Mouse (Mus musculus) G1E (cell line): Measurements from ENCODE around the gene Emc1. TPM values are rescaled to one million over a fixed set of nuclear protein-coding genes. Genes with fewer than 3 reads are reported as not detected.
A peak's percentile ranks its signal among the peaks of the same experiment; 100 is the strongest.

ENCODE experiments used
- ATAC-seq: 2 replicates; pipeline ENCODE4 v1.8.0; 2016; ENCODE audit warnings: mild to moderate bottlenecking; ENCODE audit not compliant: insufficient number of reproducible peaks, poor library complexity, low FRiP score, severe bottlenecking; ENCODE audit errors: extremely low read depth
- DNase-seq: peaks from one replicate; pipeline ENCODE4 v3.0.0; 2012; ENCODE audit warnings: low spot score
- H3K27me3 ChIP-seq: 2 replicates; pipeline ENCODE4 v1.6.1; 2012; ENCODE audit warnings: mild to moderate bottlenecking, low read length, inconsistent platforms; ENCODE audit not compliant: insufficient read depth
- H3K36me3 ChIP-seq: replicated peaks from 2 replicates; pipeline ENCODE3; 2012; ENCODE audit warnings: mild to moderate bottlenecking, inconsistent platforms
- H3K4me1 ChIP-seq: 2 replicates; pipeline ENCODE4 v1.6.1; 2012; ENCODE audit warnings: low read depth, low read length, inconsistent platforms, mixed read lengths; ENCODE audit not compliant: insufficient read depth
- H3K4me3 ChIP-seq: 2 replicates; pipeline ENCODE4 v1.5.1; 2012; ENCODE audit warnings: low read depth, mild to moderate bottlenecking, inconsistent platforms, low read length, moderate library complexity, mixed read lengths
- H3K9me3 ChIP-seq: replicated peaks from 2 replicates; pipeline ENCODE4 v1.6.1; 2012; ENCODE audit warnings: inconsistent platforms
- CTCF ChIP-seq: IDR thresholded peaks from 2 replicates; pipeline ENCODE4 v1.5.1; 2012; ENCODE audit warnings: low read depth, low read length, inconsistent platforms, mixed read lengths
- GATA1 ChIP-seq: IDR thresholded peaks from 2 replicates; pipeline ENCODE4 v1.6.1; 2012; ENCODE audit warnings: borderline replicate concordance, low read length, inconsistent platforms, mixed read lengths
- GATA2 ChIP-seq: IDR thresholded peaks from 2 replicates; pipeline ENCODE4 v1.6.1; 2012; ENCODE audit warnings: low read depth, low read length, inconsistent platforms, borderline replicate concordance
- POLR2AphosphoS5 ChIP-seq: IDR thresholded peaks from 2 replicates; pipeline ENCODE4 v1.6.1; 2012; ENCODE audit warnings: low read depth, low read length, inconsistent platforms; ENCODE audit not compliant: insufficient replicate concordance
- TAL1 ChIP-seq: conservative IDR thresholded peaks from 2 replicates; pipeline ENCODE4 v1.6.1; 2012; ENCODE audit warnings: low read depth, low read length, inconsistent platforms, mixed read lengths
- polyA plus RNA-seq: library from polyadenylated mRNA; stranded (reverse); fragments of >175 nt; gene quantifications from 2 replicates; pipeline ENCODE4 v1.2.3, GENCODE M21; 2012
- total RNA-seq, 2 experiments: library from RNA; stranded (forward) in 1 of 2; stranded (reverse) in 1 of 2; fragments of 200-1000 nt in 1 of 2; fragments of >200 nt in 1 of 2; fragmentation: Nextera tagmentation in 1 of 2; gene quantifications; 2 replicates each; pipeline ENCODE4 v1.2.3; 2014 to 2017

The Emc1 gene
- total and polyA plus RNA-seq, 3 experiments, result 9.4 to 26.9 (median 20.3) TPM

DNA sequence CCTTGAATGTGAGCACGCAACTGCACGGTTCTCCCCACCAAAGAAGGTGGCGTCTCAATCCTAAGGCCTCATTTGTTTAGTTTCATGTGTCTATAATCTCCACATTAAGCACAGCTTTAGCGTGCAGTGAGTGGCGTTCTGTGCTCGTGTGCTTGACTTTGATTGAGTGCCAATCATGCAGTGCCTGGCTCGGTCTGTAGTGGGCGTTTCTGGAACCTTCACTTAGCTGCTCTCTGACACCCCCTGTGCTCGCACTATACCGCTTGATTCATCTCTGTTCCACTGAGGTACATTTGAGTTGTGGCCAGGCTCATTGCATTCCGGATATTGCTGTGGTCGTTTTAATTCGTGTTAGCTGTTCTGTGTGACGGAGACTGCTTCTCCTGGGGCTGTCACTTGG is 50.8 kb downstream of the Emc1 start:
- Histone ChIP-seq H3K9me3 (no peaks in the 10 kb centered on the region), H3K36me3 (peaks cover 98% of the 10 kb centered on the region), H3K4me3 (no peak overlapping the region), H3K27me3 (no peaks in the 10 kb centered on the region), H3K4me1 (no peaks in the 10 kb centered on the region)
- DNase-seq (no peak), ATAC-seq (no peak)
- TF ChIP-seq POLR2AphosphoS5 (no peak), GATA2 (no peak), GATA1 (no peak), CTCF (no peak), TAL1 (no peak)

DNA sequence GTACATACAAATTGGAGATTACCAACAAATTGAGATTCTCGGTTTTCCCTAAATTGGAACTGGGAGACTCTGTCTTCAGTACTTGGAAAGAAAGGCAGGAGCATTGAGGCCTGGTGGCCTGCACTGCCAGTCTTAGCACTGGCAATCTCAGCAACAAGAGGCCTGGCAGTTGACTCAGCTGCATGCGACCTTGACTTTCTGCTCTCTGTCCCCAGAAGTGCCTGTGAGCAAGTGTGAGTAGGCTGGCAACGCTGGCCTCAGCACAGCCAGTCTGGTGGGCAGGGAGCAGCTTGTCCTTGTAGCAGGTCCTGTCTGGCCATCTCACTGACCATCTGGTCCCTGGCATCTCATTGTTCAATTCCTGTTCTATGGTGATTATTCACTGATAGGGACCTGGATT is 59.0 kb downstream of the Emc1 start:
- Histone ChIP-seq H3K27me3 (no peaks in the 10 kb centered on the region; the same call in 1 of the 2 replicates), H3K4me3 (no peak overlapping the region), H3K9me3 (no peaks in the 10 kb centered on the region), H3K36me3 (peaks cover 99% of the 10 kb centered on the region), H3K4me1 (no peaks in the 10 kb centered on the region)
- no peak for TF ChIP-seq POLR2AphosphoS5
- TF ChIP-seq TAL1, result no peak
- no peak for TF ChIP-seq GATA1
- ATAC-seq (no peak), DNase-seq (no peak)

DNA sequence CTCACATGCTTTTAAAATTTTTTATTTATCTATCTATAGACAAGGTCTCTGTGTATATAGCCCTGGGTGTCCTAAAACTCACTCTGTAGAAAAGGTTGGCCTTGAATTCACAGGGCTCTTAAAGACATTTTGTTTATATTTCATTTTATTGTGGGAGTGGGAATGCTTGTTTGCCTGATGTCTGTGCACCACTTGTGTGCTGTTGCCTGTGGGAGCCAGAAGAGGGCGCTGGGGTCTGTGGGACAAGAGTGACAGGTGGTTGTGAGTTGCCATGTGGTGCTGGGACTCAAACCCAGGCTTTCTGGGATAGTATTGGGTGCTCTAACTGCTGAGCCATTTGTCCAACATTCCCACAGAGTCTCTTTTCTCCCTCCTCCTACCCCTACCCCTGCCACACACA is 65.5 kb downstream of the Emc1 start:
- H3K4me3 ChIP-seq, result no peak overlapping the region
- DNase-seq, result no peak
- H3K36me3 ChIP-seq, result peaks cover 100% of the 10 kb centered on the region
- TF ChIP-seq CTCF (0 out of 2 replicates have a peak, but pooled peaks have one; percentile 16), GATA2 (no peak), TAL1 (no peak)
- no peaks in the 10 kb centered on the region for H3K9me3 ChIP-seq
- no peaks in the 10 kb centered on the region; the same call in 1 of the 2 replicates for H3K27me3 ChIP-seq
- H3K4me1 ChIP-seq, result no peaks in the 10 kb centered on the region
- ATAC-seq, result no peak

DNA sequence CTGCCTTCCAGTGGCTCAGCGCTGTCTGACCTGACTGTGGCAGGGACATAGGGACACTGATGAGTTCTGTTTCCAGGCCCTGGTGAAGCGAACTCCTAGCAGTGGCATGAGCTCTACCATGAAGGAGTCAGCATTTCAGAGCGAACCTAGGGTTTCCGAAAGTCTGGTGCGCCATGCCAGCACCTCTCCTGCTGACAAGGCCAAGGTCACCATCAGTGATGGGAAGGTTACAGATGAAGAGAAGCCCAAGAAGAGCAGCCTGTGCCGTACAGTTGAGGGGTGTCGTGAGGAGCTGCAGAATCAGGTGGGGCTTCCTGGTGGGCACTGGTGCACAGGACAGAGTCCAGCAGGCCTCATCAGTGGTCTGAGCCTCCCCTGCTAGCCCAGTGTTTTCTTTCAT is 69.2 kb downstream of the Emc1 start:
- Histone ChIP-seq H3K4me3 (no peak overlapping the region), H3K36me3 (peaks cover 100% of the 10 kb centered on the region), H3K4me1 (no peaks in the 10 kb centered on the region), H3K9me3 (no peaks in the 10 kb centered on the region), H3K27me3 (no peaks in the 10 kb centered on the region)
- no peak for DNase-seq
- no peak for ATAC-seq
- TF ChIP-seq GATA2 (no peak), POLR2AphosphoS5 (no peak), CTCF (no peak), TAL1 (no peak), GATA1 (no peak)

DNA sequence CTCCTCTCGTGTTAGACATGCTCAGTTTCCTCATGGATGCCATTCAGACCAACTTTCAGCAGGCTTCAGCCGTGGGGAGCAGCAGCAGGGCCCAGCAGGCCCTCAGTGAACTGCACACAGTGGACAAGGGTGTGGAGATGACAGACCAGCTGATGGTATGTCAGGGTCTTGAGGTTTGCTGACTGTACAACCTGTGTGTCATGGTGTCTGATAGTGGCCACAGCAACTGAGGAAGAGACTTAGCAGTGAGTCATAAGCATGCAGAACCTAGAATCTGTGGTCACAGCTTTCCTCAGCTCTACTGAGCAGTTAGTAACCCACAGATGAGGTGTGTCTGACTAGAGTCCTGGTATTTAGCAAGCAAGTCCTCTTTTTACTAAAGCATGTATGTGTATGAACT is 70.0 kb downstream of the Emc1 start:
- Histone ChIP-seq H3K9me3 (no peaks in the 10 kb centered on the region), H3K4me3 (no peak overlapping the region), H3K4me1 (no peaks in the 10 kb centered on the region), H3K27me3 (no peaks in the 10 kb centered on the region), H3K36me3 (peaks cover 100% of the 10 kb centered on the region)
- TF ChIP-seq GATA1 (no peak), GATA2 (no peak), POLR2AphosphoS5 (no peak), TAL1 (no peak), CTCF (no peak)
- no peak for DNase-seq
- ATAC-seq, result no peak

DNA sequence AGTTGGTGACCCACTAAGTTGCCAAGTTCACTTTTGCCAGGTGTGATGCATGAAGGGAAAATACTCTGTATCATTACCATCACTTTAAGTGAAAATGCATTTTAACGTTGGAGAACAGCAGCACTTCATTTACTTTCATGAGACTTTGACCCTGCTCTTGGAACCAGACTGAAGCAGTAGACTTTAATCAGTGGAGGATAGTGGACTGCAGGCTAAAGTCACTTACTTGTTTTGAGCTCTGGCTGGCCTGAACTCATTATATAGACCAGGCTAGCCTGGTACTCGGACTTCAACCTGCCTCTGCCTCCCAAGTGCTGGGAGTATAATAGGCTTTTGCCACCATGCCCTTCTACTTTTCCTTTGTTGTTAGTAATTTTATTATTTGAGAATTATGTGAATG is 70.9 kb downstream of the Emc1 start:
- H3K9me3 ChIP-seq, result no peaks in the 10 kb centered on the region
- DNase-seq (no peak), ATAC-seq (no peak)
- no peak overlapping the region for H3K4me3 ChIP-seq
- H3K36me3 ChIP-seq, result peaks cover 100% of the 10 kb centered on the region
- no peaks in the 10 kb centered on the region for H3K4me1 ChIP-seq
- TF ChIP-seq CTCF (no peak), POLR2AphosphoS5 (no peak), GATA1 (no peak), GATA2 (no peak), TAL1 (no peak)
- H3K27me3 ChIP-seq, result no peaks in the 10 kb centered on the region

Other genes with a start within 250 kb of the Emc1 start
- gene Minos1, start 221.5 kb upstream of the Emc1 start, total RNA-seq (2014; fragmentation: Nextera tagmentation), result 342 and 377 TPM in 2 replicates
- 323 and 338 TPM in 2 replicates for gene Minos1, start 221.5 kb upstream of the Emc1 start, total RNA-seq (2017)
- 11.9 and 12.8 TPM in 2 replicates for gene Minos1, start 221.5 kb upstream of the Emc1 start, polyA plus RNA-seq
- gene Capzb, start 159.7 kb upstream of the Emc1 start, total RNA-seq (2014; fragmentation: Nextera tagmentation), result 310 and 312 TPM in 2 replicates
- 86.7 and 91.8 TPM in 2 replicates for gene Capzb, start 159.7 kb upstream of the Emc1 start, total RNA-seq (2017)
- 99.4 and 110 TPM in 2 replicates for gene Capzb, start 159.7 kb upstream of the Emc1 start, polyA plus RNA-seq
- gene Pqlc2, start 41.9 kb upstream of the Emc1 start, total RNA-seq (2014; fragmentation: Nextera tagmentation), result 4.3 and 6.8 TPM in 2 replicates
- gene Pqlc2, start 41.9 kb upstream of the Emc1 start, total RNA-seq (2017), result 11.8 and 14.0 TPM in 2 replicates
- 3.8 and 4.4 TPM in 2 replicates for gene Pqlc2, start 41.9 kb upstream of the Emc1 start, polyA plus RNA-seq
- 7.8 and 13.2 TPM in 2 replicates for gene Akr7a5, start 41.8 kb upstream of the Emc1 start, total RNA-seq (2014; fragmentation: Nextera tagmentation)
- 13.8 and 19.1 TPM in 2 replicates for gene Akr7a5, start 41.8 kb upstream of the Emc1 start, total RNA-seq (2017)
- gene Akr7a5, start 41.8 kb upstream of the Emc1 start, polyA plus RNA-seq, result 57.3 and 64.0 TPM in 2 replicates
- gene Mrto4, start within 50 bp of the Emc1 start, total RNA-seq (2014; fragmentation: Nextera tagmentation), result 60.7 and 78.4 TPM in 2 replicates
- gene Mrto4, start within 50 bp of the Emc1 start, total RNA-seq (2017), result 65.6 and 75.9 TPM in 2 replicates
- 68.6 and 97.0 TPM in 2 replicates for gene Mrto4, start within 50 bp of the Emc1 start, polyA plus RNA-seq
- gene Ubr4, start within 50 bp of the Emc1 start, total RNA-seq (2014; fragmentation: Nextera tagmentation), result 386 and 393 TPM in 2 replicates
- gene Ubr4, start within 50 bp of the Emc1 start, total RNA-seq (2017), result 62.2 and 68.1 TPM in 2 replicates
- gene Ubr4, start within 50 bp of the Emc1 start, polyA plus RNA-seq, result 67.8 and 132 TPM in 2 replicates
- gene Iffo2, start 178.0 kb downstream of the Emc1 start, total RNA-seq (2014; fragmentation: Nextera tagmentation), result not detected in 2 replicates
- 0.35 and 0.38 TPM in 2 replicates for gene Iffo2, start 178.0 kb downstream of the Emc1 start, total RNA-seq (2017)
- gene Iffo2, start 178.0 kb downstream of the Emc1 start, polyA plus RNA-seq, result 0.09 and 0.20 TPM in 2 replicates